Mouse (Mus musculus) lung, postnatal 25 days (tissue): ENCODE data around the gene Plekhh3.

Experiments
- DNase-seq: peaks from one replicate; pipeline ENCODE4 v3.0.0; 2022; ENCODE audit warnings: low spot score

The Plekhh3 gene

DNA sequence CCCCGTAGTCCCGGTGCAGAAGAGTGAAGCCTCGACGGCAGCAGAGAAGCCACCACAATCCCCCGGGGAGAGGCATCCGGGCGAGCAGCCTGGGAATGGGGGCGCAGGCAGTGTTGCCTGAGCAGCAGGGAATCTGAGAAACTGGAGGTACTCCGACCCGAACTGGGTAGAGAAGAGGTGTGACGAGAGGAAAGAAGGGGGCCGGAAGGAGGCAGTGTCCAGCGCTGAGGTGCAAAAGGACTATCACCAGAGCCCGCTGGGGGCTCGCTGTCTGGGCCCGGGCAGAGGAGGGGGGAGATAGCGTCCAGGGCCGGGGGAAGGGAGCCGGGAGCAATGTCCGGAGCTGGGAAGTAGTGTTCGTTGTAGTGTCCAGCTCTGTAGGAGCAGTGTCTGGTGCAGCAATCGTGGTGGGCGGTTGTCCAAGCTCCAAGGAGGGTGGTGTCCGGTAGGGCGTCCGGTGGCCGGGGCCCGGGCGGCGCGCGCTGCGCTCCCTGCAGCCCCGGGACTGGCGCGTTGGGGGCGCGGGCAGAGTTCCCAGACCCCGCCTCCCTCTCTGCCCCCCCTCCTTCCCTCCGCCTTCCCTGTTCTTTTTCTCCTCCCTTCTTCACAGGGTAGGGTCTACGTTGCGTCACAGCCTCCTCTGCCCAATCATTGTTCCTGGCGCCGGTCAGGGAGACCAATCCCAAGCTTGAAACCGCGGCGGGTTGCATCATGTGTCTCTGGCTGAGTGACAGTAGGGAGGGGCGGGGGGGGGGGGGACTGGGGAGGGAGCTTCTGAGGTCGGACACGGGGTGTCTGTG, at the start of gene Plekhh3:
Gene Plekhh3, minus strand, starts transcription at position 541 of the 800 bp plus-strand sequence.
- peak; percentile 98 for DNase-seq

DNA sequence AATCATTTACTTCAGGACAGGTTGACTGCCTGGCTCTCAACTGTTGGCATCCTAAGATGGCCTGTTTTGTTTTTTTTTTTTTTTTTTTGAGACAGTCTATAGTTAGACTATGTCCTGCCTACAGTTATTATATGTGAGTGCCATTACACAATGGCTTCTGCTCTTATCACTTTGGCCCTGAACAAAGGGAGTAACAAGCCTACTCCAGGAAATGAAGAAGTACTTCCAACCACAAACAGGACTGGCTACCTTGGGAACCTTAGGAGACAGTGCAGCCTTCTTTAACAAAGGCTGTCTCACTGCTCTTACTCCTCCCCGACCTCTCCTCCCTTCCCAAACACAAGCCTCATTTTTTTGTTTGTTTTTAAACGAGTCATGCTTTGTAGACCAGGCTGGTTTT, 49.7 kb upstream of the Plekhh3 start:
- DNase-seq = no peak

- DNase-seq = no peak
Observed at GRCm38 (mm10) chr11:101218436-101219055, 47.4 kb upstream of the Plekhh3 start.

DNA sequence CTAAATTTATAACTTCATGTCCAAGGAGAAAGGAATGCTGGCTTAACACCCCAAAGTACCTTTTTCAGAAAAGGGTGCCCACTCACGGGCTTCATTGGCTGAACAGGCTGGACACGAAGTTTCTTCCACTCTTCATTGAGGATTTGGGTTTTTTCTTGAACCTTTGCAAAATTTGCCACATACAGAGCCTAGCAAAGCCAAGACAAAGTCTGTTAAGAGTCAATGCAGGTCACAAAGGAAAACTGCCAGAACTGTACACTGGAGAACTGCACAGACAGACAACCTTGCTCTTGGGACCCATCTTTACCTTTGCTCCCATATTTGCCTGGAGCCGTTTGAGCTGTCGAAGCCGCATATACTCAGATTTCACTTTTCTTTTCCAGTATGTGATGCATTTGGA, 45.8 kb upstream of the Plekhh3 start:
- no peak for DNase-seq

- DNase-seq = peak; percentile 86
Observed at GRCm38 (mm10) chr11:101211970-101212369, 40.8 kb upstream of the Plekhh3 start.

DNA sequence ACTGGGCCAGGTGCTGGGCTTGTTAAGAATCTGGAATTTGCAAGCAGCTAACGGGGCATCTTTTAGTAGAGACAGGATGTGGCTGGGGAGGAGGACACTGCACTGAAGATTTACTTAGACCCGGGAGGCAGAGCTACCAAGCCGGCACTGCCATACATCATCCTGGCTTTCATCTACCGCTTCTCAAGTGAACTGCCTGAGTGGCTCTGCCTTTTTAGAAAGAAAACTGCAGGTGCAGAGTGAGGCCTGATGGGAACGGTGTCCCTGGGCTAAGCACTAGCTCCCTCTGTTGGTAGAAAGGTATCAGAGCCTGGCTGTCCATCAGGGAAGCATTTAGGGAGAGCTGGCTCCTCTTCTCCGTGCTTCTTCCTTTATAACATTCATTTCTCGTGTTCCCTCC, 29.8 kb upstream of the Plekhh3 start:
- no peak for DNase-seq

DNA sequence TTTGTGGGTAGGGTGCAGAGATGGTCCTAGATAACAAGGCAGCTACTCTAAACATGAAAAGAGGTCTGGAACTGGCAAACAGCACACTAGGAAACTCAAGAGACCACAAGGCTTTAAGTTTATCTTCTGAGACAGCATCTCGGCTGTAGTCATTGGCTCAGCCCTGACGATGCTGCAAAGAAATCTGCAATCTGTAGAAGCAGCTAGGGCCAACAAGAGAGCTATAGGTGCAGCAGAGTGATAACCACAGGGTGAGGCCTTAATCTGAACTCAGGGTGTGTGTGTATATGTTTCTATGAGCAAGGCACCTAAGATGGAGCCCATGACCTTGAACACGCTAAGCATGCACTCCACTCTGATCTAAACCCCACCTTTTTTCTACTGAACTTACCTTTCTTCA, 28.4 kb upstream of the Plekhh3 start:
- no peak for DNase-seq

- DNase-seq = no peak
Observed at GRCm38 (mm10) chr11:101196175-101196574, 25.0 kb upstream of the Plekhh3 start.

DNA sequence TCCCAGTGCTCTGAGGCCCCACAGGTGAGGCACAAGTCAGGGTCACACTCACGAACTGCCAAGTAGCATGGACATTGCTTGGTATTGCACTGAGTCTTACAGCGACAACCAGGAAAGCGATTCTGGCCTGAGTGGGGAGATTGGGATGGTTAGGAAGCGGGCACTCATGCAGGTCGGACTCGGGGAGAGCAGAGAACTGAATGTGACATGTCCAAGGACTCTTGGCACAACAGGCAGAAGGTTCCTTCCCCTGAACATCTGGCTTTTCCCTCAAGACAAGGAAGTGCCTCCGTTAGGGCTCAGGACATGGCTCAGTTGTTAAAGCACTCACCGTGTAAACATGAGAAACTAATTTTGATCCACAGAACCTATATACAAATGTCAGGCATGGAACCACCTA, 24.4 kb upstream of the Plekhh3 start:
- DNase-seq = no peak

- DNase-seq = no peak
Observed at GRCm38 (mm10) chr11:101195101-101195500, 23.9 kb upstream of the Plekhh3 start.

GRCm38 (mm10) chr11:101194643-101195042, 23.5 kb upstream of the Plekhh3 start:
- no peak for DNase-seq

- DNase-seq = no peak
Observed at GRCm38 (mm10) chr11:101194137-101194536, 23.0 kb upstream of the Plekhh3 start.

DNA sequence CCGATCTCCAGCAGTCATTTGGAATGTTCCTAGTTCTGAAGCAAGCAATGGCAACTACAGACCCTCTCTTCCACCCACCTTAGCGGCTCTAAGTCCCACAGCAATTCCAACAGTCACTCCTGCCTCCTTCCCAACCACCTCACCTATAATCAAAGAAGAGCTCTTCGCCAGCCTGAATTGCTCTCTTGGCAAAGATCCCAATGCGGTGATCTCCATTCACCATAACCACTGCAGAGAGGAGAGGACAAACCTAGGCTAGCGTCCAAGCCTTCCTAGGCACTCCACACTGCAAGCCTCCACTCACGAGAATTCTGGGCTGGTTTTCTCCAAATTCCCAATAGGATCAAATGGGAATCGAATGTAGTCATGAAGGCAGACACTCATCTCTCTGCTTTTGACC, 21.9 kb upstream of the Plekhh3 start:
- DNase-seq = no peak

DNA sequence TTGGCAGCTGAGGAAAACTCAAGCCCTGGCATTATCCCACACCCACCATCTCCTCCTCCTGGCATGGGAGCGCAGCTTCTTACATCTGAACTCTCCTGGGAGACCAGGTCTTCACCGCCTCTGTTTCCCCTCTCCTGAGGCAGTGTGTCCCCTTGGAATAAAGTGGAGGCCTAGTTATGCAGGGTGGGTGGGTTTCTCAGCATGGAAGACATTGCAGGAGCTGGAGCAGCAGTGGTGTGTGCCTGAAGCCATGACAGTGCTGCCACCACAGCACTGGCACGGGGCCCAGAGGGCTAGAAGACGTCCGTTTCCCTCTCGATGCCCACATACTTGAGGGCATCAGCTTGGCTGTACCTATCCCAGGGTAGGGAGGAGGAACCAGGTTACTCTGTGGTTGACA, 21.5 kb upstream of the Plekhh3 start:
- DNase-seq = no peak

GRCm38 (mm10) chr11:101191919-101192470, 20.8 kb upstream of the Plekhh3 start:
- DNase-seq = no peak

DNA sequence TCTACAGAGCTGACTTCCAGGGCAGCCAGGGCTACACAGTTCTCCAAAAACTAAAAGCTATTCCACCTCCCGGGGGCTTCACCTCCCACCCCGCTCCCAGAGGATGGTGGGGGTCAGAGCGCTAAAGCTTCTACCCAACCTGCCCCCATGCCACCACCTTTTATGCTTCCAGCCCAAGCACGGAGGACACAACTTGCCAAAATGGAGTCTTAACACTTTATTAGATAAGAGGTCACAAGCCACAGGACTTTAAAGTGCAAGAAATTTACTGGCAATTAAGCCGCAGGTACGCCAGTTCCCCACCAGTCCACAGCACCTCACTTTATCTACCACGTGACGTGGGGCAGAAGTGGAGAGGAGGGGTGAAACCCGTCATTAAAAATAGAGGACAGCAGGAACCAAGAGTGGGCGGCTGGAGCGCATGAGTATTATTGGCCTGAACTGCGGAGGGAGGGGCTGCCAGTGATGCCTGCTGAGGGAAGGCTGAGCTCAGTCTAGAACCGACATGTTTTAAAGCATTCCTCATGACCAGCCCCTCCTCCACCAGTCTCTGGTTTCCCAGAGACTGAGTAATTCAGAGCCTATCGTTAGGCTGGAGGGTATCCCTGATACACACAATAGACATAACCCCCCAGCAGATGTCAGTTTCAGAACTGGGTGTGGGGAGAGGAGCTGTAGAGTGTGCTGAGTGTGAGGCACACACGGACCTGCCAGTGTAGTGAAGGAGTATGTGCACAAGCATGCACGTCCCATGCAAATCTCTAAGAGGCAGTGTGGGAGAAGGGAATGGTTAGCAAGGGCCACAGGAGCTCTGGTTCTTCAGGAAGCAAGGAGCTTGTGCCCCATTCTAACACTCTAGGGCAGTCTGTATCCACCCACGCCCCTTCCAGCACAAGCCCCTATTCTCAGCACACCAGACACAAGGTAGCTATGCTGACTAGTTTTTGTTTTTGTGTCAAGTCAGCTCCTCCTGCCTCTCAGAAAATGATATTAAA, 20.1 kb upstream of the Plekhh3 start:
- DNase-seq = no peak

- no peak for DNase-seq
Observed at GRCm38 (mm10) chr11:101190181-101190912, 19.2 kb upstream of the Plekhh3 start.

GRCm38 (mm10) chr11:101189495-101190180, 18.5 kb upstream of the Plekhh3 start:
- DNase-seq = peak; percentile 67

DNA sequence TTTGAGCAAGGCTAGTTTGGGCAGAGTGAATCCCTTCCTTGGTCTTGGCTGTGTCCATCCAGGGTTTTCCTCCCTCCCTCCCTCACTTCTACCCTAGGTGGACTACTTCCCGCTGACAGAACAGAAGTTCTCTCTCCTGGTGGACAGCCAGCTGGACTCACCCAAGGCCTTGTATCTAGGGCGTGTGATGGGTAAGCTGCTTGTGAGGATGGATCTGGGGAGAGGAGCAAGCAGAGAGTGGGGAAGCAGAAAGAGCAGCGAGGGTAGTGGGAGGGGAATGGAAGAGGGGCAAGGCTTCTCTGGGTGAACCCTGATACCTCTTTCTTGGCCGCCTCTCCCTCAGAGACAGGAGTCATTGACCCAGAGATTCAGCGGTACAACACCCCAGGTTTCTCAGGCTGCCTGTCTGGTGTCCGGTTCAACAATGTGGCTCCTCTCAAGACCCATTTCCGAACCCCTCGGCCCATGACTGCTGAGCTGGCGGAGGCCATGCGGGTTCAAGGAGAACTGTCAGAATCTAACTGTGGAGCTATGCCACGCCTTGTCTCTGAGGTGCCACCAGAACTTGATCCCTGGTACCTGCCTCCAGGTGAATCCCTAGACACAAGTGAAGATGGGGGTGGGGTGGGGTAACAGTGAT, 17.1 kb upstream of the Plekhh3 start:
- no peak for DNase-seq

GRCm38 (mm10) chr11:101187541-101187940, 16.4 kb upstream of the Plekhh3 start:
- DNase-seq = no peak
